Mouse (Mus musculus): ENCODE measurements at regions not wholly inside any gene's neighbourhood (a gene's known extent, or its start where the extent isn't known, plus 50 kb on each side); places are given as distances from the start of the nearest gene placed in this dataset.

- no peak for DNase-seq
These were observed 377.9 kb upstream of the Nr2f1 start for GRCm38 (mm10) chr13:78577497-78577896.

- DNase-seq = no peak
These were observed 377.0 kb upstream of the Nr2f1 start for GRCm38 (mm10) chr13:78576300-78577296.

- DNase-seq = no peak
These were observed 371.5 kb upstream of the Nr2f1 start for GRCm38 (mm10) chr13:78571093-78571492.

GRCm38 (mm10) chr13:78524446-78524937 is 324.9 kb upstream of the Nr2f1 start:
- no peak for DNase-seq

- DNase-seq = no peak
These were observed 321.2 kb upstream of the Nr2f1 start for GRCm38 (mm10) chr13:78520771-78521170.

- DNase-seq = no peak
These were observed 320.6 kb upstream of the Nr2f1 start for GRCm38 (mm10) chr13:78520186-78520585.

- DNase-seq = peak in 1 of 2 experiments; percentile 7
These were observed 301.0 kb upstream of the Nr2f1 start for GRCm38 (mm10) chr13:78500551-78500950.

GRCm38 (mm10) chr13:78483760-78484357 is 284.3 kb upstream of the Nr2f1 start:
- no peak for DNase-seq

GRCm38 (mm10) chr13:78482929-78483759 is 283.6 kb upstream of the Nr2f1 start:
- DNase-seq = peak; percentile 67 to 81

- no peak for DNase-seq
These were observed 251.9 kb upstream of the Nr2f1 start for GRCm38 (mm10) chr13:78451333-78452070.

GRCm38 (mm10) chr13:78446726-78447031 is 247.1 kb upstream of the Nr2f1 start:
- DNase-seq = no peak

GRCm38 (mm10) chr13:78445891-78446725 is 246.6 kb upstream of the Nr2f1 start:
- DNase-seq = no peak

GRCm38 (mm10) chr13:78444691-78445349 is 245.3 kb upstream of the Nr2f1 start:
- no peak for DNase-seq

GRCm38 (mm10) chr13:78428469-78428868 is 228.9 kb upstream of the Nr2f1 start:
- DNase-seq = no peak

- DNase-seq = no peak
These were observed 228.5 kb upstream of the Nr2f1 start for GRCm38 (mm10) chr13:78428084-78428445.

- DNase-seq = peak in 1 of 2 experiments; percentile 3
These were observed 227.9 kb upstream of the Nr2f1 start for GRCm38 (mm10) chr13:78427141-78428083.

GRCm38 (mm10) chr13:78426306-78426921 is 226.9 kb upstream of the Nr2f1 start:
- no peak for DNase-seq

GRCm38 (mm10) chr13:78405071-78405470 is 205.5 kb upstream of the Nr2f1 start:
- no peak for DNase-seq

GRCm38 (mm10) chr13:78383761-78384160 is 184.2 kb upstream of the Nr2f1 start:
- no peak for DNase-seq

All from kidney, postnatal 36 days (tissue).